Mouse (Mus musculus) CD8-positive naive resting alpha-beta T cell, adult 2 months (primary cell): ENCODE data around the gene D830030K20Rik.
"Not testable (repeated sequence)": the region's sequence is repeated elsewhere in the genome, so short reads cannot be mapped to it uniquely, and the experiment has no call there.

Experiments
- DNase-seq, 2 experiments: peaks; one replicate each; pipeline ENCODE4 v3.0.0; 2022; ENCODE audit warnings: low read depth in 2 of 2, low spot score in 2 of 2

The D830030K20Rik gene

GRCm38 (mm10) chr14:3208272-3209152 lies at the start of gene D830030K20Rik:
Gene D830030K20Rik (plus strand): TSS chr14:3208488.
- DNase-seq, result not testable (repeated sequence)

GRCm38 (mm10) chr14:3187955-3188354 lies 20.3 kb upstream of the D830030K20Rik start, which contains the start of gene Gm5795:
Gene Gm5795 (plus strand): TSS chr14:3188255.
- not testable (repeated sequence) for DNase-seq

GRCm38 (mm10) chr14:3209367-3209766 lies 1.1 kb downstream of the D830030K20Rik start:
- not testable (repeated sequence) for DNase-seq

GRCm38 (mm10) chr14:3262531-3262930 lies 54.2 kb downstream of the D830030K20Rik start:
- peak in 1 of 2 experiments; percentile 0 for DNase-seq
